Mouse (Mus musculus) heart, embryonic 12.5 days (tissue): Measurements from ENCODE around the gene BC052040. TPM values are rescaled to one million over a fixed set of nuclear protein-coding genes. Genes with fewer than 3 reads are reported as not detected.

ENCODE experiments used
- ATAC-seq: fragments of 200-750 bp; cut with Nextera tagmentation; 2 replicates; pipeline ENCODE4 v1.8.0; 2017; ENCODE audit warnings: moderate TSS enrichment, moderate library complexity; ENCODE audit not compliant: insufficient number of reproducible peaks, low FRiP score
- H3K27ac ChIP-seq: fragments of 300-500 bp; sonication (generic); 2 replicates; pipeline ENCODE4 v1.5.1; 2016; ENCODE audit warnings: mild to moderate bottlenecking, moderate library complexity; ENCODE audit not compliant: poor library complexity, severe bottlenecking
- H3K27me3 ChIP-seq: fragments of 300-500 bp; sonication (generic); replicated peaks from 2 replicates; pipeline ENCODE4 v1.6.1; 2016; ENCODE audit warnings: mild to moderate bottlenecking, moderate library complexity
- H3K36me3 ChIP-seq: fragments of 300-500 bp; sonication (generic); 2 replicates; pipeline ENCODE4 v1.6.1; 2016; ENCODE audit warnings: mild to moderate bottlenecking, moderate library complexity
- H3K4me1 ChIP-seq: fragments of 300-500 bp; sonication (generic); replicated peaks from 2 replicates; pipeline ENCODE4 v1.6.1; 2016; ENCODE audit warnings: mild to moderate bottlenecking
- H3K4me2 ChIP-seq: fragments of 300-500 bp; sonication (generic); 2 replicates; pipeline ENCODE4 v1.6.1; 2016; ENCODE audit warnings: mild to moderate bottlenecking, moderate library complexity
- H3K4me3 ChIP-seq: fragments of 300-500 bp; sonication (generic); 2 replicates; pipeline ENCODE4 v1.5.1; 2016; ENCODE audit warnings: mild to moderate bottlenecking
- H3K9ac ChIP-seq: fragments of 300-500 bp; sonication (generic); 2 replicates; pipeline ENCODE4 v1.6.1; 2016; ENCODE audit warnings: mild to moderate bottlenecking, moderate library complexity
- H3K9me3 ChIP-seq: fragments of 300-500 bp; sonication (generic); replicated peaks from 2 replicates; pipeline ENCODE4 v1.6.1; 2016; ENCODE audit warnings: mild to moderate bottlenecking, moderate library complexity
- WGBS: fragments of 180-500 bp; shearing (Covaris S2); methylation state at CpG from one replicate; pipeline ENCODE4 v1.1.7; 2016; 5-methylcytosine and 5-hydroxymethylcytosine counted together
- polyA plus RNA-seq: library from polyadenylated mRNA; unstranded; fragments of >200 nt; fragmentation: Nextera tagmentation; extraction: Ambion mirVana; gene quantifications from 2 replicates; pipeline ENCODE4 v1.2.1, GENCODE M21; 2016

BC052040 gene
- polyA plus RNA-seq, 1 experiment from 2014 or later, result 18.4 TPM

DNA sequence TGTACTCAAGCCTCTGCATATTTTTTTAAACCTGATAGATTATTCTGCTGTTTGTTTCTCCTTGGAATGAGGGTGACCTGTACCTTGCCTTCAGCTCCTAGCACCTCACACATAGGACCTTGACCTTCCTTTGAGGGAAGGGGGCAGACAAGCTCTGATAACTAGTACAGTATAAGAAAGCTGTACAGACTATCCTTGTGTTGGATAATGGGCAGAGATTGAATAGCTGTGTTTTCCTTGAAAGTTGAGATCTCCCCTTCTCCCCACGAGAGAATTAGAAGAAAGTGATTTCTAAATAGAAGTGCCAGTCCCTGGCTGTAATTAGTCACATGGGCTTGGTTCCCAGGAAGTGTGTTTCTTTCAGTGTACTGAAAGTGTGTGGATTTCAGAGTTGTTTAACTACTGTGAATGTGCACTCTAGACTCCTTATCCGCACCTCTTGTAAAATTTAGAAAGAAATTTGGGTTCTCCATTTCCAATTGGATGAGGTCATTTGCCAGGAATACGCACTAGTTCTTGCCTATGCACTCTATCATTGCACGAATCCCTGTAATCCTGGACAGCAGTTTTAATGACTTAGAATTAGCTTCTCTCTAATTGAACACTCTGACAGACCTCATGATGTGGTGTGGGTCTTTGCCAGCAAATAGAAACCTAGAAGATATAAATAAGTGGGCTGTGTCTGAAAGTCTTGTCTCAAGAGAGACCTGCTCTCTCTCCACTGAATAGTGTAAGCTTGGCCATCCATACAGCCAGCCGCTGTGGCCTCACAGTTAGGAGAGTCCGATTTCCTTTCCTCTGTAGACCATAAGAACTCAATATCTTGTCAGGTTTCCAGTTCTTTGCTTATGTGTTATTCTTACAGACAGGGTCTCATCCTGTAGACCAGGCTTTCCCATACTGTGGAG lies 79.0 kb downstream of the BC052040 start:
- no peak overlapping the region for H3K9ac ChIP-seq
- no peak for ATAC-seq
- H3K27me3 ChIP-seq, result no peaks in the 10 kb centered on the region
- WGBS, result 84% methylated on average over 6 of the region's 6 CpGs
- no peak overlapping the region for H3K4me3 ChIP-seq
- H3K4me2 ChIP-seq, result no peak overlapping the region
- H3K27ac ChIP-seq, result no peak overlapping the region
- H3K4me1 ChIP-seq, result 0 out of 2 replicates have a peak, but pooled peaks cover 2% of the 10 kb centered on the region
- H3K36me3 ChIP-seq, result peaks cover 8% of the 10 kb centered on the region
- H3K9me3 ChIP-seq, result no peaks in the 10 kb centered on the region

DNA sequence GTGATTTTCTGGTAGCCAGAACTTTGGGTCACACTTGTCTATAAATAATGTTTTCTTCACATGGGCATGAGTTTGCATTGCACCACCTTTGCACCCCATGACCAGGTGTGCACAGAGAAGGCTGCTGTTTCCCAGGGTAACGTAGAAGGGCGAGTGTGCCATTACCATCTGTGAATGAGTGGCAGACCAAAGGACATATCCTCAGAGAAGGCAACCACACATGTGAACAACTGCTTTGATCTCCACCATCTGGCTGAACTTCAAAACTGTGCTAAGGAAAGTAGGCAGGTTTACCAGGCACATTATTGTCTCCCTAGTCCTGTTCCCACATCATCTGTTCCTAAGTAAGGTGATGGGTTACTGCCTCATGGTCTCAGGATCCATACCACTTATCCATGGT lies 86.0 kb downstream of the BC052040 start:
- no peak for ATAC-seq
- H3K4me2 ChIP-seq, result no peak overlapping the region
- WGBS, result 88% methylated on average over 2 of the region's 2 CpGs

DNA sequence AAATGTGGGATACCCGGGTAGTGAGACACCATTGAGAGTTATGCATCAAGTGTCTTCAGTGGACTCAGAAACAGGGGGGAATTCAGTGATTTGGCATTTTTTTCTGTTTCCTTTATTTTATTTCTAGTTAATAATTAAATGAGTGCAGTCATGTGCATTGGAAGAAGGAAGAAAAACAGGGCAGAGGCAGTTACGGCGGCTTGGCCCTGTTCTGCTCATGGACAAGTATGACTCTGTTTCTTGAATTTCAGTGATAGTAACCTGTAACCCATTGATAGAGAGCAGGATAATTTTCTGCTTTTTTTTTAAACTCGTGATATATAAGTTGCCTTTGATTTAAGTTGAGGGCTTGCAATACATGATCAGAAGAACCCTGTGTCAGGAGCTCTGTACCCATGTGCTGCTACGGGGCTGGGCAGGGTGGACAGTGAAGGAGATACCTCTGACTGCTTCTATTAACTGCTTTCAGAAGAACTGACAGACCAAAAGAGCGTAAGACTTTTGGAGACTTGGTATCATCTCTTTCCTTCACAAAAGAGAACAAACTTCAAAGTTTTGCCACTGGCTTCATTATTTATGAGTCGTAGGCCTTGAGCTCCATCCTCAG lies 91.6 kb downstream of the BC052040 start:
- no peak overlapping the region for H3K9ac ChIP-seq
- WGBS, result 91% methylated on average over 7 of the region's 7 CpGs
- no peaks in the 10 kb centered on the region for H3K27me3 ChIP-seq
- no peak overlapping the region for H3K4me3 ChIP-seq
- no peaks in the 10 kb centered on the region for H3K9me3 ChIP-seq
- H3K4me2 ChIP-seq, result no peak overlapping the region
- ATAC-seq, result no peak
- H3K4me1 ChIP-seq, result 0 out of 2 replicates have a peak, but pooled peaks cover 4% of the 10 kb centered on the region
- H3K36me3 ChIP-seq, result peaks cover 8% of the 10 kb centered on the region; the same call in 1 of the 2 replicates
- no peak overlapping the region for H3K27ac ChIP-seq

More for the DNA sequence above, 86.0 kb downstream of the BC052040 start:
- no peak overlapping the region for H3K9ac ChIP-seq
- peaks cover 18% of the 10 kb centered on the region for H3K36me3 ChIP-seq
- H3K27ac ChIP-seq, result no peak overlapping the region
- H3K9me3 ChIP-seq, result no peaks in the 10 kb centered on the region
- H3K4me3 ChIP-seq, result no peak overlapping the region
- H3K4me1 ChIP-seq, result 0 out of 2 replicates have a peak, but pooled peaks cover 4% of the 10 kb centered on the region
- no peaks in the 10 kb centered on the region for H3K27me3 ChIP-seq

DNA sequence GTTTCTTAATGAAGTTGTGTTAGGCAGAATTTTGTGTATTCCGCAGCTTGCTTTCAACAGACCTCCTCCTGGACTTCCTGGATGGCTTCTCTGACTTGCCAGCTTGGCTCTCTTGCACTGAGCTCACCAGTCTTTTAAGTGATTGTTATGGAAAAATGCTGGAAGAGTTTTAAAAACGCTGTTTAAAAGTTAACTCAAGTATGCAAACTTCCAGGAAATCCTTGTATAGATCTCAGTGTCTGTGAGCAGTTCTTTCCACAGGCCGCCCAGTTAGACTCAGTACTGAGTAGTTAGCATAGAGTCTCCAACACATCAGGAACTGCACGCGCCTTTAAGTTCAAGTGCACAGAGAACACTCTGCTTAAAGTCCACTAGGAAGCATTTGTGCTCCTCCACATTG lies 97.3 kb downstream of the BC052040 start:
- H3K36me3 ChIP-seq, result 0 out of 2 replicates have a peak, but pooled peaks cover 5% of the 10 kb centered on the region
- 0 out of 2 replicates have a peak, but pooled peaks cover 3% of the 10 kb centered on the region for H3K4me1 ChIP-seq
- no peak overlapping the region for H3K4me3 ChIP-seq
- no peak overlapping the region for H3K9ac ChIP-seq
- no peak overlapping the region for H3K4me2 ChIP-seq
- no peak for ATAC-seq
- 71% methylated on average over 5 of the region's 5 CpGs for WGBS
- H3K27me3 ChIP-seq, result no peaks in the 10 kb centered on the region
- H3K9me3 ChIP-seq, result no peaks in the 10 kb centered on the region
- H3K27ac ChIP-seq, result no peak overlapping the region; the same call in 1 of the 2 replicates

DNA sequence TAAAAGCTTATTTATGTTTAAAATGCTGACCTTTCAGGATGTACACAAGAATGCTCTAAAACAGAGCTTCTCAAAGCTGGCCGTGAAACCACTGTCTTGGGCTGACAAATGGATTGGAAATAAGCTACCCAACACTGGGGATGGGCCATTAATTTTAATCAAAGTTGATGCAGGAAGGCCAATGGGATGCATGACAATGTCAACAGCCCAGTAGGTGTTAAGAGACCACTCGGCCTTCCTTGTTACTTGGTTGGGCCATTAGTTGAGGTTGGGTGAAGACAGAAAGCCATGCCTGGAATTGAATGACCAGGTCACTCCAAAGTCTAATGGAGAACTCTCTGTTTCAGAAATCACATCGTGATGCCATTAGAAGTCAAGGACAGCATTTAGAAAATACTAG lies 103.7 kb downstream of the BC052040 start:
- WGBS, result 71% methylated on average over 3 of the region's 3 CpGs
- ATAC-seq, result no peak

DNA sequence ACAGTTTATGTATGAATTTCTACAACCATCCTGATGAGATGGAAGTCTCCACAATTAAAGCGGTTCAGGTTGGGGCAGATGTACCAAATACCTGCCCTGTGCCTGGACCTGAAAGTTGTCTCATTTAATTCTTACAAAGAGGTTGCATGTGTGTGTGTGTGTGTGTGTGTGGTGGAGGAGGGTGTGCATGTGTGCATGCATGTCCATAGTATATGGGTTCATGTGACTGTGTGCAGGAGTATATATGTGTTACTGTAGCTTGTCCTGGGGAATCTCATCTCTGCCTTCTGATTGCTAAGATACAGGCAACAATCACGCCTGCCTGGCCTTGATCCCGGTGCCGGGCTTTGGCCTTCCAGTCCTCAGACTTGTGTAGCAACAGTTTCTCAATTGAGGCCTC lies 106.1 kb downstream of the BC052040 start:
- Histone ChIP-seq H3K9ac (no peak overlapping the region), H3K27ac (no peak overlapping the region), H3K4me1 (no peaks in the 10 kb centered on the region), H3K4me3 (no peak overlapping the region), H3K27me3 (no peaks in the 10 kb centered on the region), H3K36me3 (peaks cover 7% of the 10 kb centered on the region; the same call in 1 of the 2 replicates), H3K9me3 (no peaks in the 10 kb centered on the region), H3K4me2 (no peak overlapping the region)
- WGBS, result 86% methylated on average over 4 of the region's 4 CpGs
- ATAC-seq, result no peak

More for the DNA sequence above, 103.7 kb downstream of the BC052040 start:
- no peak overlapping the region for H3K27ac ChIP-seq
- H3K27me3 ChIP-seq, result no peaks in the 10 kb centered on the region
- H3K9me3 ChIP-seq, result no peaks in the 10 kb centered on the region
- H3K36me3 ChIP-seq, result 0 out of 2 replicates have a peak, but pooled peaks cover 2% of the 10 kb centered on the region
- H3K4me1 ChIP-seq, result no peaks in the 10 kb centered on the region
- H3K4me3 ChIP-seq, result no peak overlapping the region
- no peak overlapping the region for H3K9ac ChIP-seq
- no peak overlapping the region for H3K4me2 ChIP-seq

DNA sequence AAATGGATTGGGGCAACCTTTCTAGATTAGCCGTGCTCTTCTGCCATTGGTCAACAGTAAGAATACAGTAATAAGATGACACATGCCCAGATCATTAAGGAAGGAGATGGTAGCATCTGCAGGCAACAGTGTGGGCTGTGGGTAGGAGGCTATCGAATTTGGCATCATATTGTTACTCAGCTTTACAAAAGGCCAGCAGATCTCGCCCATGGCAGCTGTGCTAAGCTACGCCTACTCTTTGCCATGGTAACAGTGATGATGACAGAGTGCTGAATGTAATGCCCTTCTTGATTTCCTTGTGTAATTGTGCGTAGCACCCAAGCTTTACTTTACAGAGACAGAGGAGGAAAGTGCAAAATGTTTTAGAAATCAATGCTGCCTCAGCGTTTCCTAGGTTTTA lies 106.8 kb downstream of the BC052040 start:
- ATAC-seq, result no peak
- H3K9me3 ChIP-seq, result no peaks in the 10 kb centered on the region
- H3K4me3 ChIP-seq, result no peak overlapping the region
- no peaks in the 10 kb centered on the region for H3K27me3 ChIP-seq
- H3K27ac ChIP-seq, result no peak overlapping the region
- H3K9ac ChIP-seq, result no peak overlapping the region
- no peaks in the 10 kb centered on the region for H3K4me1 ChIP-seq
- 90% methylated on average over 6 of the region's 6 CpGs for WGBS
- peaks cover 7% of the 10 kb centered on the region; the same call in 1 of the 2 replicates for H3K36me3 ChIP-seq
- no peak overlapping the region for H3K4me2 ChIP-seq

DNA sequence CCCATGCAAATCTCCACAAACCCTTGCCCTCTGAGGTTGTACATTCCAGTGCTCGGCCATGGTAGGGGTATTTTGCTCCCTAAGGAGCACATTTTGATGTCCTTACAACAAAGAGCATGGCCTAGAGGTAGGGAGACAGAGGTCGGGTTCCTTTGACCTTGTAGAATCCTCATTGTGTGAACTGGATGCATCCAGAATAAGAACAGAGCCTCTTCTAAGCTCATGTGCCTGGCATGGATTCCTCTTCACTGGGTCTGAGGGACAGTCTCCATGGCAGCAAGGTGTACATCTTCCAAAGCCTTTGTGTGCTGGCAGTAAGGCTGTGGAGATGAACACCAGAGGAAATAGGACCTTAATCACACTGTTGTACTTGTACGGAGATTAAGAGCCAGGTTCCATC lies 112.3 kb downstream of the BC052040 start:
- no peak overlapping the region for H3K9ac ChIP-seq
- H3K4me1 ChIP-seq, result no peaks in the 10 kb centered on the region
- WGBS, result 79% methylated on average over 3 of the region's 3 CpGs
- no peak overlapping the region for H3K27ac ChIP-seq
- H3K27me3 ChIP-seq, result no peaks in the 10 kb centered on the region
- ATAC-seq, result no peak
- no peak overlapping the region for H3K4me2 ChIP-seq
- no peak overlapping the region for H3K4me3 ChIP-seq
- H3K9me3 ChIP-seq, result no peaks in the 10 kb centered on the region
- H3K36me3 ChIP-seq, result peaks cover 15% of the 10 kb centered on the region

DNA sequence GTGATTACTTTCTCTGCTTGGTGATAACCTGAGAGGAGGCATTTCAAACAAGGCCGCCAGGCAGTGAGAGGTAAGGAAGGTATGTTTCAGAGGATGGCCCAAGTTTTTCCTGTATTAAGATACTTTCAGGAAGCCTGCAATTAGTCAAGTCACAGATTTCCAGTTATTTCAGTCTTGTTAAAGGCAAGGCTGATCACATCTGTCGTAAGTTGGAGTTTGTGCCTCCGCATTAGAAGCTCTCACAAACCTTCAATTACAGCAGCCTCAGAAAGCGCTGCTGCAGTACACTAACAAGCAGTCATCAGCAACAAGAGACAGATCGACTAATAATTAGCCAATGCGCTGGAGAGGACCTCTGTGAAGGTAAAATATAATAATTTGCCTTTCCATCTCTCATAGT lies 112.9 kb downstream of the BC052040 start:
- Histone ChIP-seq H3K9ac (no peak overlapping the region), H3K27me3 (no peaks in the 10 kb centered on the region), H3K36me3 (peaks cover 15% of the 10 kb centered on the region), H3K4me3 (no peak overlapping the region), H3K4me2 (no peak overlapping the region), H3K27ac (no peak overlapping the region), H3K4me1 (no peaks in the 10 kb centered on the region), H3K9me3 (no peaks in the 10 kb centered on the region)
- no peak for ATAC-seq
- 85% methylated on average over 6 of the region's 6 CpGs for WGBS

DNA sequence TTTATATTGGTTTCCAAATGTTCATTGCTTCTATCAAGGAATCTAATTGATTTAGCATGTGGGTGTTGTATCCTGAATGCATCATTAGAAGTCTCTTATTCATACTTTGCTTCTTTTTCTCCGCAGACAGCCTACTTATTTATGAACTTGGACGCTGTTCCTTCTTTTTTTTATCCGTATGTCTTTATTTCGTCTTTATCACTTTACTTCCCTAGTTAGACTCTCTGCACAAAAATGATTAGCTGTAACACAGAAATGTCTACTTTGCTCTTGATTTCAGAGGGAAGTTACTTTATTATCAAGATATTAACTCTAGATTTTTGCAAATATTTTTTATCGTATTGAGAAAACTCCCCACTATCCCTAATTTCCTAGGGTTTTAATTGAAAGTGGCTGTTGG lies 117.5 kb downstream of the BC052040 start:
- Histone ChIP-seq H3K4me1 (no peaks in the 10 kb centered on the region), H3K9me3 (0 out of 2 replicates have a peak, but pooled peaks cover 3% of the 10 kb centered on the region), H3K4me3 (no peak overlapping the region), H3K36me3 (peaks cover 9% of the 10 kb centered on the region), H3K4me2 (no peak overlapping the region), H3K27me3 (no peaks in the 10 kb centered on the region), H3K27ac (no peak overlapping the region), H3K9ac (no peak overlapping the region)
- WGBS, result 88% methylated on average over 5 of the region's 5 CpGs
- ATAC-seq, result no peak

DNA sequence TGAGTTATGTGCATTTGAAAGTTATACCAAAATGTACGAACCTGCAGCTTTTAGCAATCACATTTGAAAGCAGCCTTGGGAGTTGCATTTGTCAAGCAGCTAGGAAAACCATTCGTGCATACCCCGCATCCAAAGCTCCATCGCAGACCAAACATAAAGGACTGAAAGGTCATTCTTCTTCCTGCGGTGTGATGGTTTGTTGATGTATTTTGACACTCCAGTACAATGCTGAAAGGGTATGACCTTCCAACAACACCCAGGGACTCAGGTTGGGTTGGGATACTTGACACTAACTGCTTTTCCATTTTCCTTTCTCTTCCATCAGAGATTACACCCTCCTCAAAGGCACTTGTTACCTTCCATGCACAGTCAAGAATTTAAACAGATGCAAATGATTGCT lies 121.1 kb downstream of the BC052040 start:
- Histone ChIP-seq H3K27me3 (no peaks in the 10 kb centered on the region), H3K4me2 (no peak overlapping the region), H3K4me1 (0 out of 2 replicates have a peak, but pooled peaks cover 5% of the 10 kb centered on the region), H3K36me3 (peaks cover 5% of the 10 kb centered on the region), H3K9ac (no peak overlapping the region), H3K9me3 (0 out of 2 replicates have a peak, but pooled peaks cover 3% of the 10 kb centered on the region), H3K27ac (no peak overlapping the region), H3K4me3 (no peak overlapping the region)
- 86% methylated on average over 5 of the region's 5 CpGs for WGBS
- ATAC-seq, result no peak
